Mouse (Mus musculus): Measurements from ENCODE around the gene Cd44. TPM values are rescaled to one million over a fixed set of nuclear protein-coding genes. Genes with fewer than 3 reads are reported as not detected.

Gene Cd44
- total RNA-seq, 2 experiments from 2014 or later: 10.2 to 10.9 TPM

DNA sequence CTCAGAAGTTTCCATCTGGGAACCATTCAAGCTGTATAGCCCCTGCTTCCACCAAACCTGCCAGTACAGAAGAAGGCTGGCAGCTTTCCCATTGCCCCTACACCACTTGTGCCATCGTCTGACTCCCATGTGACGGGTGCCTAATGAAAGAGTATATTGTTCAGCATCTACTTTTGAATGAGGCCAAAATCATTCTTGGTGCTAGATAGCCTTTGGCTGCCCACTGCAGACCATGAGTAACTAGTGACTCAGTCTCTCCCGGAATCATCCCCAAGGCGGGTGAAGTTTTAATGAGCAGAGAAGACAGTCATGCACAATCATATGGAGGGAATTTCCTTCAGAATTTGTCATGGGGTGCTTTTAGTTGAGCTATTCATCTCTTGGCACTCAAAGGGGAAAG, 28.3 kb downstream of the Cd44 start:
- no peak for DNase-seq (ENCODE audit: low spot score in 2 of 2)

DNA sequence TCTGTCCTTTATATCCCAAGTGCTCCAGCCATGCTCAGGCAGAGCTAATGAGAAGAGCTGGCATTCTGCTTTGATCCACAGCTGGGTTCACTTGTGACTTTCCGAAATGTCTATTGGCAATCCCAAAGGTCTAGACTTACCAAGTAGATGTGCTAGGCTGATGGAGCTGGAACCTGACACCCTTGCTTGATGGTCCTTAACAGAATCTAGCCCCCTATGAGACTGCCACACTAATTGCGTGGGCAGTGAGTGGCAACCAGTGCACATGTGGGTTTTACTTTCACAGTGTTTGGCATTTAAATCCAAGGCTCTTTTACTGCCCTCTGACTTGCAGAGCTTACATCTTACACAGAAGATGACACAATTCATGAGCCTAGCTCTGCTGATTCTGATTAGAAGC, 29.0 kb downstream of the Cd44 start:
- no peak for DNase-seq (ENCODE audit: low spot score in 2 of 2)

DNA sequence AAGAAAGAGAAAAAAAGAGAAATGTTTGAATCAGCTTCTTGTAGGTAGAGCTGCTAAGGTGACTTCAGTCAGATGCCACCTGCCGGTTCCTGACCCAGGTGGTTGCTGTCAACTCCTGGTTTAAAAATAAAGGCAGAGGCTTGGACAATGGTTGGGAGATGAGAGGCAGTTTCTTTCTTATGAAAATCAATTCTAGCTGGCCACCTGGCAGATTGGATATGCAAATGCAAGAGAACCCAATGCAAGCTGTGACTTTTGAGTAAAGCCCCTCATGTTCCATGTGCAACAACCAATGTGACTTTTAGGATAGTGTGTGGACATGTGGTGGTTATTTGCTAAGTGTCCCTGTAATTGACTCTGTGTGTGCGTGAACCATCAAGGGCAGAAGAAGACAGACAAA, 33.0 kb downstream of the Cd44 start:
- DNase-seq (ENCODE audit: low spot score in 2 of 2): no peak

DNA sequence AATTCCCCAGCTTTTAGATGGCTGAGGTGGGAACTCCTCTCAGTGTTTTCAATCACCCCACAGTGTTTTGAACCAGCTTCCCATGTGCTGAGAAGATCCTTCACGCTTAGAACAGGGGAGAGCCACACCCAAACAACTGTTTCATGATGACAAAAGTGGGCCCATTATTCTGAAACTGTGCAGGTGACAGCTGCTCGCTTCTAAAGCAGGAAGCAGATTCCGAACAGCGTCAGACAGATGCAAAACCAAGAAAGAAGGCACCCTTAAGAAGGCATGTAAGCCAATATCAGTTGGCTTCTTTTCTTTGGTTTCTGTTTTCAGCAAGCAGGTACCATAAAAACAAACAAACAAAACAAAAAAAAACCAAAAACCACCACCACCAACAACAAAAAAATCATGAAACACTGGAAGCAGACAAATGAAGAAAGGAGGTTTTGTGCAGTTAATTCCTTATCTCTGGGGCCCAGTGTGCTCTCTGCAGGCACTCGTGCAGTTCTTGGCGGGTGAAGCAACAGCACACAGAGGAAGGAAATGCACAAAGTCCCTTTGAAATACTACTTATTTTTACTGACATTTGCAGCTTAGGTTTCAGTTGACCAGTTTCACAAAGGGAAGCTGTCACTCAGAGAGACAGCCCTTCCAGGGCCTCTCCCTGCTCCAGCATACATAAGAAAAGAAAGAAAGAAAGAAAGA, 33.9 kb downstream of the Cd44 start:
- no peak for DNase-seq (ENCODE audit: low spot score in 2 of 2)

DNA sequence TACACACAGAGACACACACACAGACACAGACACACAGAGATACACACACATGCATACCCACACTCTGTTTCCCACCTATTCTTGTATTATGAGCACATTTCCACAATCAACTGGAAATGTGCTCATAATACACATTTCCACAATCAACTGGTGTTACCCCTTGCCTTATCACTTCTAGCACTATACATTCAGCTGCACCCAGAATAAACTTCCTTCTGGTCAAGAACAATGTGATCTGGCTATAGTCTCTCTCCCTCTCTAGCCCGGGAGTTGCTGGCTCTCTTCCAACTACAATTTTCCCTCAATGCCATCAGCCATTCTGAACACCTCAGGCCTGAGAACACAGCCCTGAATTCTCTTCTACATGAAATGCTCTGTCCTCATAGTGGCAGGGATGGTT, 34.9 kb downstream of the Cd44 start:
- no peak for DNase-seq (ENCODE audit: low spot score in 2 of 2)

DNA sequence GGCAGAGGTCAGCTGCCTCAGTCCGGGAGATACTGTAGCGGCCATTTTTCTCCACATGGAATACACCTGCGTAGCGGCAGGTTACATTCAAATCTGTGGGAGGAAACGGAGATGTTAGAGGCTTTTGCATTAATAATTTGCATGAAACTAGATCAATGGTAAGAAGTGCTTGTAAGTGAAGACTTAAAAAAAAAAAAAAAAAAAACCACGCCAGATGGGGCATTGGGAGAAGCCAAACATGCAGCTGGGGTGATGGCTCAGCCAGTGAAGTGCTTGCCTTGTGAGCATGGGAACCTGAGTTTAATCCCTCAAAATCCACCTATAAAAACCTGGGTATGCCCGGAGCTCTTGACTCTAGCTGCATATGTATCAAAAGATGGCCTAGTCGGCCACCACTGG, 36.1 kb downstream of the Cd44 start:
- DNase-seq (ENCODE audit: low spot score in 2 of 2): no peak

DNA sequence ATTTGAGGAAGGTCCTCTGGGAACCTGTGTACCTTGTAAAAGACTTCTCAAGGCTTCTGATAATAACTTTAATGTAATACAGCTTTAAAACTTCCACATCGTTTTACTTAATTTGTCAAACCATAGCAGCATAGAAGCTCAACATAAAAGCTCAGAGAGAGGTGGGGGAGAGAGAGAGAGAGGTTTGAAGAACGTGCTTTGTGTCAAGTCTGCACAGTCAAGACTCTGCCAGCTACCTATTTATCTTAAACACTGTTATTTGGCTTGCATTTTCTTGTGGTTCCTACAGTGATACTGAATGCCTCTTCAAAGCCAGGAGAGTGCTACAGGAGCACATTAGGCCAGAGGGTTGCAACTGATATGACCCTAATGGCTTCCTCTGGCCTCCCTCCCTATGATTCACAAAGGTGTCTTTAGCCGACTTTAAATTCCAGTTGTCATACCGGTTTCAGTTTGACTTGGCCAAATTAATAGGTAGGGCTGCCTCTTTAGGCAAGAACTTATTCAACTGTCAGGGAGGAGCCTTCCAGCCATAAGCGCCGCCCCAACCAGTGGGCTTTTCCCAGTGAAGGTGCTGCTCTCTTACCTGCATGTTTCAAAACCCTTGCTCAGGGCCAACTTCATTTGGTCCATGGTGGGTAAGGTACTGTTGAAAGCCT, 36.6 kb downstream of the Cd44 start:
- no peak for DNase-seq (ENCODE audit: low spot score in 2 of 2)

DNA sequence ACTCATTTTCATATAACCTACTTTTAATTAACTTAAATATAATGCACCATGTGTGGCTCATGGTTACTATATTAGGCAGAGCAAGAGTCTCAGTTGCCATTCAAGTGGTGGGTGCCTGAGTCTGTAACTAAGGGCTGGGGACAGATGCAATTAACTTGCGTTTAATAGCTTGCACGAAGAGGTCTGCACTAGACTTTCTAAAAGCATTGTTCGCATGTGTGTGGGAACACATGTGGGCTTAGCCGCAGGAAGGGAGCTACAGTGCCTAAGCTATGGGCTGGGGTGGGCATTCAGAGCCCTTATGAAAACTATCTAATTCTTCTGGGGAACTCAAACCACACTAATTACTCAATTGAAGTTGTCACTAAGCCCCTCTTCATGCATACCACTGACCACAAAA, 37.4 kb downstream of the Cd44 start:
- DNase-seq (ENCODE audit: low spot score in 2 of 2): no peak

DNA sequence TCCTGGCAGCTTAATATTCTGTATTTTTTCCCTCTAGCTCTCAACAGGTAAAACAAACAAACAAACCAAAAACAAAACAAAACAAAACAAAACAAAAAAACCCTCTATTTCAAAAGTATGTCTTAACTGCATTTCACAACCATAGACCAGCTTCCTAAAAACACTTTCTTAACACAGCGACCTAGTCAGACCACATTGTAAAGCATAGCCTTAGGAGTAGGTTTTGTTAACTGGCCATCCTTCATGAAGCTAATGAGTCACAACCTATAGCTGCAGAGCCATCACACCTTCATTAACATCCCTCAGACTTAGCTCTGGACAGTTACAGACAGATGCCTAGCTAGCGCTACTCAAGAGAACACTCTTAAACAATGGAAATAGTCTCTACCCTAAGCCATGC, 37.9 kb downstream of the Cd44 start:
- no peak for DNase-seq (ENCODE audit: low spot score in 2 of 2)

DNA sequence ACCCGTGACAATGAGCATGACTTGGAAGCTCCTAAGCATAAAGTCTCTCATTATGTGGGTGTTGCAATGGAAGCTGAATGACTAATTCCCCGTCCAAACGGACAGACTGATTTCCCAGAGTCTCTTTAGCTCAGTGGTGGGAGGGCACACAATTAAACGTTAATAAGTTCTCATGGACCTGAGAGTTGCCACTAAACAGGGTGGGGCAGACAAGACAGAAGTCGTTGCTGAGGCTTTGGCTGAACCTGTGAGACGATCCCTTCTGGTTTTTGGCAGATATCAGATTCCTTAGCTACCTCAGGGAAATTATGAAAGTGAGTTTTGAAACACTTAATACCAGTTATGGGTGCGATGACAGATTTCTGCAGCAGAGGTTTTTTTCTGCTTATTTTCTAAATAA, 38.8 kb downstream of the Cd44 start:
- DNase-seq (ENCODE audit: low spot score in 2 of 2): no peak

DNA sequence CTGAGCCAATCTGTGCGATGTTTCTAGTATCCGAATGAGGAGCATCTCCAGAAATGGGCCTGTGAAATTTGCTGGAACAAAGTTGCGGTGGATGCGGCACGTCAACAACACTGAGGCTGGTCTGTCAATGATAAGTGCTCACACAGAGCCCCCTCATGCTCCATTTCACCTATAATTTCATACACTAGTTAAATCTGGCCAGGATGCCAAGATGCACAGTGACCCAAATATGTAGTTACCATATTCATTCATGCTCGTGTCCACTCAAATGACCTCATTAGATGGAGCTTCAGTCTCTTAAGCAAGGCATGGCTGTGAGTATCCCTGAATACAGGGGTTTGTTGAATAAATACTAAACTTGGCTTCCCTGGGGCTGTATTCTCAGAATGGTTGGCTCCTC, 43.2 kb downstream of the Cd44 start:
- DNase-seq (ENCODE audit: low spot score in 2 of 2): no peak

DNA sequence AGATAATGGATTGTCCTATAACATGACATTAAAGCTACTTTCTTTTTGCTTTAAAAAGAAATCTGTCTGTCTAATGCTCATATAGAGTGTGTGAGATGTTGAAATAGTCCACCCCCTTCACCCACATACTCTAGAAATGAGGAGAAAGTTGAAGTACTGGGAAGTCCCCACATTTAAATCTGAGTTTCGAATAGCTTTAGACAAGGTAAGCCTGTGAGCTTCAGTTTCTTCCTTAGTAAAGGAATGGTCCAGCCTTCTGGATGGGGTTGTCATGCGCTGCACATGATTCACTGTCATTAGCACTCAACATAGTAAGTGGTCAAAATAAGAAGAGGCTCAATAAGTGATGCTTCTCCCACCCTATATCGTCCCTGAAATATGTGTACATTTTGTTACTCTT, 48.2 kb downstream of the Cd44 start:
- no peak for DNase-seq (ENCODE audit: low spot score in 2 of 2)

DNA sequence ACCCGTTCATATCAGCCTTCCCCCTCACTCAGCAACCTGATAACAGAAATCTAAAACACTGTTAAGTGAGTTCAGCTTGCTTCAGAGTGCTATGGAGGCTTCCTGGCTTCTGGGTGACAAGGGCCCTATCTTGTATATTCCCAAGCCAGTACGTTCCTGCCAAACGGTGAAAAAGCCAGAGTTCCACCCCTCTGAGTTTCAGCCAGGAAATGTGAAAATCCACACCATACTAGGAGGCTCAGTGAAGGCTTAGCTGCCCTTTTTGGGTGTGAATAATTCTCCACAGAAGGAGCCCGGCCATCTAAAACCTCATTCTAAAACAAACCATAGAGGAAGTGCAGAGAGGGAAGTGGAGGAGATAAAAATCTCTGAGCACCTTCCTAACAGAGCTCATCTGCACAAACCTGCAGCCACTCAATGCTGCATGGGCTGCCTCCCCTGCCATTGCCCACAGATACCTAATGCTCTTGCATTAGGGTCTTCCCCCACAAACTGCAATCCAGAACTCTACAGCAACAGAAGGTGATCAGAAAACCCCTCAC, 49.5 kb downstream of the Cd44 start:
- no peak for DNase-seq (ENCODE audit: low spot score in 2 of 2)

DNA sequence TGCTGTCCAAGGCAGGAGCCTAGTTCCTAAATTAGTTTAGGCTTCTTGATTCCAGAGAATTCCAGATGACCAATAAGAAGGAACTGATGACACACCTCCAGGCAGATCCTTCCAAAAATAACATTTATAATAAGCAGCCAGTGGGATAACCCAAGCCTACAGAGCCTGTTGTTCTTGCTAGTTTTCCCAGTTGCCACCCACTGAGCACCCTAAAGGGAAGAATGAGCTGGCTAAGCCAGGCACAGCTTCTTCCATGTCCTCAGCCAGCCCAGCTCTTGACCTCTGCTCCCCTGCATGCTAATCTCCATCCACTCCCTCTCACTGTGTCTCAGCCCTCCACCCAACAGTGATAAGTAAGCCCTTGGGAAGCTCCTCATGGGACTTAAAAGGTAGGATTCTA, 51.4 kb downstream of the Cd44 start:
- DNase-seq (ENCODE audit: low spot score in 2 of 2): no peak

DNA sequence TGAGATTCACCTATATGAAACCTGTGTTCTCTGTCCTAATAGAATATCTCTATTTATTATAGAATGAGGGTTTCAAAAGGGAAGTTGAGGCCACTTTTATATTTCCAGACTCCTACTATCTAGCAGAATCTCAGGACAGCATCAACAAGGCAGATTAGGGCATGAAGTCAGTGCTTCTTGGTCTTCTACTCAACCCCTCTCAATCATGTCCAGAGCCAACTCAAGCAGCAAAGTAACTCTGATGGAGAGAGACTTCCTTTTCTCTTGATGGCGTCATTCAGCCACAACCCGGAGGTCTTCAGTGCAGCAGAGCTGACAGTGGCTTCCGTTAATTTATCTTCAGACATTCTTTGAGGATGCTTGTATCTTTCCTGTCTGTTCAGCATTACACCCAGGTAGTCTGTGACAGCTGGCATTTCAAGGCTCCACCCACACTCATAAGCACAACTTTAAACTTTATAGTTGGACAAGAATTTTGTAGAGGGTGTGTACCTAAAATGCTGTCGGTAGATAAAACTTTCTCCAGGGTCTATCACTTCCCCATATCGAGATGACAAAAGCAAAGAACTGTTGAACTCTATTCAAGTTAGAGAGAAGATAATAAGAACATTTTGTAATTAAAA, 52.5 kb downstream of the Cd44 start:
- no peak for DNase-seq (ENCODE audit: low spot score in 2 of 2)

DNA sequence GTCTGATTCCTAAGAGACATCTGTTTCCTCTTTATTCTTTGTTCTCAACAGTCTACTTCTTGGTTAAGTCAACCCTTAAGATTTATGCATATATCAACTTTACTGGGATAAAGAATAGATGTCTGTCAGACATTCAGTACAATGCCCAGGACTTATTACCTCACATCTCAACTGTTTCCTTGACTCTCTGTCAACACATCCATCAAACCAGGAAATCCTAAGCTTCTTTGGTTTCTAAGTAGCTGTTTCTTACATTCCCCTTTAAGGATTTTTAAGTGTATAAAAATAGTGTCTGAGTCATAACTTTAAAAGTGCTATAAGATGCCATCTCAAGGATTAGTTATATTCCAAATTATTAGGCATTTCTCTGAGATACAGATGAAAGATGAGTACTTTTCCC, 60.2 kb downstream of the Cd44 start:
- DNase-seq (ENCODE audit: low spot score in 2 of 2): no peak

DNA sequence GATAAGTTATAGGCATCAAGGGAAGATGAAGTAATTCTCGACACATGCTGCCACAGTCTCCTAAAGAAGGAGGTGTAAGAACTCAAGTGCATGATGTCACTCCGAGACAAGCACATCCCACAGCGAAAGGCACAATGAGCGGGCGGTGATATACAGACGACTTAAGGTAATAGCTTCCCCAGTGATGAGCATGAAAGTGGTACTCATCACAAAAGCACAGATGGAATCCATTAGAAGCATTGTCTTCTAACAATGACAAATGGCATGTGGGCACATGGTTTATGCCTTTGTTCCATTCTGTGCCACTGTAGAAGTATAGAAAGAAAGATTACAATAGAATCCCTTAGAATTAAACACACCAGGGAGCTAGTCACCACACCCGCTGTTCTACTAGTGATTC, 63.3 kb downstream of the Cd44 start:
- DNase-seq (ENCODE audit: low spot score in 2 of 2): no peak

DNA sequence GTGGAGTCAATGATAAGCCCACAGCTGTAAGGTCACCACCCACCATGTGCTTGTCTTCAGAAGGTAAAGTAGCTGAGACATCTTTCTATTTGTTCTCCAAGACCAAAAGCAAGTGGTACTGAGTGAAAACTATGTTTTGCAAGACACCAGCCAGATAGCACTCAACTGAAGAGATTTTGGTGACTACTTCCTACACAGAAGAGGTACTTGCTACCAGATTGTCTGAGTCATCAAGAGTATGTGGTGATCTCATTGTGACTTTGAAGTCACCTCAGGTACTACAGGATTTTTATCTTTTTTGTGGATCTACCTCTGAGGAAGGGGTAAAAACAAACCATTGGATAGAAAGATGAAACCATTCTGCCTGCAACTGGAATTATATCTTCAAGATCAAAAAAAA, 69.9 kb downstream of the Cd44 start:
- no peak for DNase-seq (ENCODE audit: low spot score in 2 of 2)

DNA sequence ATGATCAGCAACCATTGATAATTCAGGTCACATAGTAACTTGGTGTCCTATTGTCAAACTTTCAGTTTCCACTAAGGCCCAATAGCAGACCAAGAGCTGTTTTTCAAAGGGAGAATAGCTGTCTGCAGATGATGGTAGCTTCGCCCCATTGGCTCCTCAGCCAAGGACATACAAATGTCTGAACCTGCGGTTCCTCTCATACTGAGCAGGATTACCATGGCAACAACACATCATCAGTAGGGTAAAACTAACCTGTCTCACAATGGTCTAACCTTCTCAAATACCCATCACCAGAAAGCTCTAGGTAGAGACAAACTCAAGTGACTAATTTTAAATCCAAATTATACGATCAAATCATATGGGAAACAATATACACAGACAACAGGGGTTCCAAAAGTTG, 72.3 kb downstream of the Cd44 start:
- DNase-seq (ENCODE audit: low spot score in 2 of 2): peak; percentile 75 to 79

DNA sequence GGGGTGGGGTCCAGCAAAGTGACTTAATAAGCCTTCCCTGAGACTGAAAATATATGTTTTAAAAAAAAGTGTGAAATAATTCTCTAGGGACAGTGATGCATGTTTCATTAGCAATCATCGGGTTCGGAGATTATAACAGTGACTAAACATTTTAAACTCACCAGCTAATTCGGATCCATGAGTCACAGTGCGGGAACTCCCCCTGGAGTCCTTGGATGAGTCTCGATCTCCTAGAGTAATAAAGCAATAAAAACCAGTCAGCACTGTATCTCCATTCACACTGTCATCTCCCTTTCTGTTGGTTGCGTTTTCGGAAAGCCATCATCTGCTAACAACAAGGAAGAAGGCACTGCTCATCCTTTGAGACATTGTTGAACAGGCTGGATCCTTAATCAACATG, 73.1 kb downstream of the Cd44 start:
- DNase-seq (ENCODE audit: low spot score in 2 of 2): no peak

DNA sequence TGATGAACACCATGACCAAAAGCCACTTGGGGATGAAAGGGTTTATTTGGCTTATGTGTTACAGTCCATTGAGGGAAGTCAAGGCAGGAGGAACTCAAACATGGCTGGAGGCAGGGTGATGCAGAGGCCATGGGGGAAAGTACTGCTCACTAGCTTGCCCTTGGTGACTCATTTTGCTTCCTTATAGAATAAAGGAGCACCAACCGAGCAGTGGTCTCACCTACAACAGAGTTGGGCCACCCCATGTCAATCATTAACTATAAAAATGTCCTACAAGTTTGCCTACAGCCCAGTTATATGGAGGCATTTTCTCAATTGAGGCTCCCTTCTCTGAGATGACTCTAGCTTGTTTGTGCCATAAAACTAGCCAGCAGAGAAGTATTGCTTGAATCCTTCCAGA, 73.6 kb downstream of the Cd44 start:
- no peak for DNase-seq (ENCODE audit: low spot score in 2 of 2)

DNA sequence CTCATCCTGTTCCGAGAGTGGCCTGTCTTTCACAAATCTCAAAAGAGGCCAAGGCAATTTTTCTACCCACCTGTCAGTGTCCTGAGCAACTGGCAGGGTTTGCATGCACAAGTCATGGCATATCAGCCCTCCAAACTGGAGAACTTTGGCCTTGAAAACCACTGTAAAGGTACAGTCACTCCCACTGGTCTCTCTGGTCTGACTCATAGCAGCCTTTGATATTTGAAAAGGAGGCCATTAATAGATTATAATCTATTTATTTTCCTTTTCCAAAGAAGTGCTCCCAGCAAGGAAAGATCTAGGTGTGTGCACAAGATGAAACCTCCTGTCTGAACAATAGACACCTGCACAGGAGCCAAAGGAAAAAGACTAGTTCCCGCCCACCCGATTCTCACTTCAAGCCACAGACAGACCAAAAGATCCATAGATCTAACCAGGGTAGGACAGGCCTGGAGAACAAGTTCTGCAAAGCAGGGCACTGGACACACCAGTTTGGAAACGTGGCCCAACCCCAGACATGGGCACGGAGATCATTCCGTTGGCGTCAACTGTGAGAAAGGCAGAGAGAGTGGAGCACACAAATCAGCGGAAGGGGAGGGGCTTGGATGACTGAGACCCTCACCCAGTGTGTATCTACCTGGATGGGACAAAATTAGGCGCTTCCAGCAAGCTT, 75.4 kb downstream of the Cd44 start:
- no peak for DNase-seq (ENCODE audit: low spot score in 2 of 2)

Data from layer of hippocampus, postnatal 10 days (tissue).